Mouse (Mus musculus): ENCODE data around the gene Vmn2r75.

DNA sequence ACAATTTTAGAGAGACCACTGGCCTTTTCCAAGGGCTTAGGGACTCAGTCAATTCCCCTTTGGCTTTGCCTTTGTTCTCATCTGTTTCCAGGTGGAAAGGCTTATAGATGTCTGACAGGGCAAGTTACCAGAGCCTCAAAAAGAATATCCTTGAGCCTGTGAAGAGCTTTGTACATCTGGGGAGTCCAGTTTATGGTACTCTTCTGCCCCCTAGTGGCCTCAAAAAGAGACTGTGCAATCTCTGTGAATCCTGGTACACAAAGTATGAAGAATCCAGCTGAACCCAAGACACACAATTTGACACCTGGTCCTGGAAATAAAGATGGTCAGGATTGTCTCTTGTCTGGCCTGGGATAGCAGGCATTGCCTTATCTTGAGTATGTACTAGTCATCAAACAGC lies 39.8 kb upstream of the Vmn2r75 start:
- TF ChIP-seq CTCF (conservative IDR thresholded peaks at IDR 0.05; ENCODE audit: low read length) (peak; percentile 47; the same call in 1 of the 2 replicates), POU5F1 (IDR thresholded peaks at IDR 0.05; ENCODE audit: borderline replicate concordance, low read length) (no peak)

Measured in E14TG2a.4 (cell line).